ENCODE assay signal across 12 mouse cellular contexts in the genomic region with DNA sequence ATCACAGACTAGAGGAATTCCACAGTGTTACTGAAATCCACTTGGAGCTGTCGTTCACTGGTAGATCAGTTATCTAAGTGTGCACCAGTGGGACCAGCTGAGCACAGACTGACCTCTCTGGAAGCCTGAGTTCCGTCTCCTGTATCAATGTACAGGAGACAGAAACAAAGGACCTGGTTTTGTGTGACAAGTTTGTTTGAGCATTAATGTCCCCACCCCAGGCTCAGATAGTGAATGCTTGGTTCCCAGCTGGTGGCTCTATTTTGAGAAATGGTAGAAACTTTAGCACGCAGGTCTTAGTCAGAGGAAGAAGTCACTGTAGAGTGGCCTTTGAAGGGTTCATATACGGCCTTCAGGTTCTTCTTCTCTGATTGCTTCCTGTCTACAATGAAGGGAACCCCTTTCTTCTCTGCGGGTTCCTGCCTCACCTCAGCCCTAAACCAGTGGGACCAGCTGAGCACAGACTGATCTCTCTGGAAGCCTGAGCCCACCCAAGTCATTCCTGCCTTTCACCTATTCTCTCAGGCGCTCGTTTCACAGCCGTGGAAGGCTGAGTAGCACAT. TPM values are rescaled to one million over a fixed set of nuclear protein-coding genes. Genes with fewer than 3 reads are reported as not detected.
DNase-seq lines count a peak whose midpoint lies in the region; ATAC-seq and TF ChIP-seq lines count a peak whose summit lies in the region.
"Had no signal": no experiment of that assay in that cellular context is flagged by ENCODE, and none has a peak within 500 bp of the region (broad histone marks: within the 10 kb centered on the region; RNA-seq: fewer than 3 reads in every experiment).

No protein-coding gene starts in this region.

- DNase-seq in kidney, adult 2 months, result no peak
- DNase-seq in kidney, postnatal 4 days, result no peak
- DNase-seq in embryonic facial prominence, embryonic 11.5 days (ENCODE audit: low spot score), result no peak
- no peak for DNase-seq in cerebellum, postnatal 36 days
- DNase-seq in midbrain, embryonic 10.5 days (ENCODE audit: low spot score), result no peak
- DNase-seq: cerebellum, adult 2 months; right cerebral cortex, postnatal 25 days had no signal

- no peak overlapping the region for H3K9ac ChIP-seq in embryonic facial prominence, embryonic 11.5 days (replicated peaks; ENCODE audit: low read length)
- H3K9ac ChIP-seq in limb, embryonic 13.5 days, result no peak overlapping the region
- H3K9ac ChIP-seq: hindbrain, embryonic 15.5 days had no signal

- no peak overlapping the region for H3K4me3 ChIP-seq in kidney, adult 2 months (ENCODE audit: insufficient read depth, low read depth, low read length)
- no peak overlapping the region for H3K4me3 ChIP-seq in embryonic facial prominence, embryonic 11.5 days (ENCODE audit: low read depth, low read length)
- H3K4me3 ChIP-seq in limb, embryonic 13.5 days, result no peak overlapping the region
- no peak overlapping the region for H3K4me3 ChIP-seq in midbrain, embryonic 10.5 days
- H3K4me3 ChIP-seq: hindbrain, embryonic 15.5 days had no signal

- 83% methylated on average over 8 of the region's 8 CpGs for WGBS in kidney, adult 2 months
- WGBS in embryonic facial prominence, embryonic 11.5 days, result 57% methylated on average over 8 of the region's 8 CpGs
- WGBS in limb, embryonic 13.5 days, result 59% methylated on average over 8 of the region's 8 CpGs
- WGBS in midbrain, embryonic 10.5 days, result 77% methylated on average over 8 of the region's 8 CpGs

- H3K4me2 ChIP-seq in embryonic facial prominence, embryonic 11.5 days (ENCODE audit: low read depth, low read length), result no peak overlapping the region
- H3K4me2 ChIP-seq in limb, embryonic 13.5 days (replicated peaks), result peak overlapping the region; percentile 55; the same call in 1 of the 2 replicates
- H3K4me2 ChIP-seq: hindbrain, embryonic 15.5 days had no signal

- peaks cover 3% of the 10 kb centered on the region; the same call in 1 of the 2 replicates for H3K4me1 ChIP-seq in kidney, adult 2 months (ENCODE audit: control insufficient read depth, insufficient read depth, low read length)
- no peaks in the 10 kb centered on the region; the same call in 1 of the 2 replicates for H3K4me1 ChIP-seq in embryonic facial prominence, embryonic 11.5 days (ENCODE audit: control insufficient read depth, insufficient read depth, low read length)
- peaks cover 45% of the 10 kb centered on the region for H3K4me1 ChIP-seq in limb, embryonic 13.5 days
- H3K4me1 ChIP-seq in midbrain, embryonic 10.5 days, result peaks cover 28% of the 10 kb centered on the region

- TF ChIP-seq POLR2A in kidney, adult 2 months (IDR thresholded peaks at IDR 0.05; ENCODE audit: low read depth, low read length), result no peak

- TF ChIP-seq CTCF in kidney, adult 2 months (conservative IDR thresholded peaks at IDR 0.05; ENCODE audit: insufficient read depth, insufficient read length, low read depth, low read length), result no peak

- peak; percentile 25 for ATAC-seq in CD4-positive, CD25-positive, alpha-beta regulatory T cell, adult 4 months
- no peak for ATAC-seq in embryonic facial prominence, embryonic 11.5 days (replicated peaks; ENCODE audit: insufficient number of reproducible peaks, low FRiP score, low TSS enrichment, low read depth)
- ATAC-seq in limb, embryonic 13.5 days (ENCODE audit: low FRiP score, low read depth), result peak; percentile 2; the same call in 1 of the 2 replicates
- ATAC-seq: forebrain, embryonic 14.5 days had no signal

- no peaks in the 10 kb centered on the region for H3K27me3 ChIP-seq in kidney, adult 2 months (replicated peaks; ENCODE audit: control insufficient read depth, insufficient read depth, low read length)
- H3K27me3 ChIP-seq in embryonic facial prominence, embryonic 11.5 days (ENCODE audit: control insufficient read depth, insufficient read depth, low read length), result no peaks in the 10 kb centered on the region
- no peaks in the 10 kb centered on the region for H3K27me3 ChIP-seq in limb, embryonic 13.5 days
- peaks cover 43% of the 10 kb centered on the region for H3K27me3 ChIP-seq in midbrain, embryonic 10.5 days (ENCODE audit: low read depth, poor library complexity, severe bottlenecking)
- H3K27me3 ChIP-seq: hindbrain, embryonic 15.5 days had no signal

- H3K27ac ChIP-seq in kidney, adult 2 months (ENCODE audit: insufficient read depth, low read depth, low read length), result peak overlapping the region; percentile 9; the same call in 1 of the 2 replicates
- H3K27ac ChIP-seq in embryonic facial prominence, embryonic 11.5 days (replicated peaks; ENCODE audit: low read depth, low read length), result peak overlapping the region; percentile 73
- peak overlapping the region; percentile 92 for H3K27ac ChIP-seq in limb, embryonic 13.5 days
- H3K27ac ChIP-seq in midbrain, embryonic 10.5 days (replicated peaks), result no peak overlapping the region
- H3K27ac ChIP-seq: hindbrain, embryonic 15.5 days had no signal

- no peaks in the 10 kb centered on the region for H3K36me3 ChIP-seq in kidney, adult 2 months (ENCODE audit: control insufficient read depth, insufficient read depth, low read length)
- H3K36me3 ChIP-seq in embryonic facial prominence, embryonic 11.5 days (replicated peaks; ENCODE audit: control insufficient read depth, insufficient read depth, low read depth, low read length), result no peaks in the 10 kb centered on the region
- no peaks in the 10 kb centered on the region for H3K36me3 ChIP-seq in limb, embryonic 13.5 days
- H3K36me3 ChIP-seq in midbrain, embryonic 10.5 days, result no peaks in the 10 kb centered on the region
- H3K36me3 ChIP-seq: hindbrain, embryonic 15.5 days had no signal

- H3K9me3 ChIP-seq in embryonic facial prominence, embryonic 11.5 days (replicated peaks; ENCODE audit: control insufficient read depth, low read length), result no peaks in the 10 kb centered on the region
- no peaks in the 10 kb centered on the region for H3K9me3 ChIP-seq in limb, embryonic 13.5 days
- H3K9me3 ChIP-seq in midbrain, embryonic 10.5 days (replicated peaks), result no peaks in the 10 kb centered on the region
- H3K9me3 ChIP-seq: hindbrain, embryonic 15.5 days had no signal

RNA-seq across cellular contexts. Expression of gene Capn2, which starts 3.6 kb away (rescaled TPM):
- polyA plus RNA-seq in kidney, adult 2 months (2012; rRNA removed), result 31.7 and 33.0 TPM in 2 replicates
- 10 to 100 TPM; 38.3 to 52.4 TPM for polyA plus RNA-seq in CD4-positive, CD25-positive, alpha-beta regulatory T cell, adult 4 months (2017; shearing (Covaris generic))
- 80.8 and 89.1 TPM in 2 replicates for polyA plus RNA-seq in embryonic facial prominence, embryonic 11.5 days (2014; fragmentation: Nextera tagmentation; extraction: Ambion mirVana)
- 138 and 148 TPM in 2 replicates for polyA plus RNA-seq in limb, embryonic 13.5 days (2015; fragmentation: Nextera tagmentation; extraction: Ambion mirVana)
- polyA plus RNA-seq in midbrain, embryonic 10.5 days (2016; fragmentation: Nextera tagmentation; extraction: Ambion mirVana), result 83.2 and 93.6 TPM in 2 replicates

RNA-seq across cellular contexts. Expression of gene Capn8, which starts 43.8 kb away (rescaled TPM):
- polyA plus RNA-seq in kidney, adult 2 months (2012; rRNA removed), result 0.03 TPM in 1 of 2 replicates, not detected in the other
- polyA plus RNA-seq in CD4-positive, CD25-positive, alpha-beta regulatory T cell, adult 4 months (2017; shearing (Covaris generic)), result not detected
- polyA plus RNA-seq in embryonic facial prominence, embryonic 11.5 days (2014; fragmentation: Nextera tagmentation; extraction: Ambion mirVana), result not detected in 2 replicates
- polyA plus RNA-seq in limb, embryonic 13.5 days (2015; fragmentation: Nextera tagmentation; extraction: Ambion mirVana), result not detected in 2 replicates
- polyA plus RNA-seq in midbrain, embryonic 10.5 days (2016; fragmentation: Nextera tagmentation; extraction: Ambion mirVana), result 0.05 and 0.09 TPM in 2 replicates
- polyA plus RNA-seq: hindbrain, embryonic 15.5 days; neural tube, embryonic 11.5 days had no signal
